Mouse (Mus musculus): ENCODE results near the gene Synj2. TPM values are rescaled to one million over a fixed set of nuclear protein-coding genes. Genes with fewer than 3 reads are reported as not detected.

Gene Synj2
- polyA plus RNA-seq, 1 experiment from 2014 or later: 0.62 TPM

GRCm38 (mm10) chr17:5975099-5975977 is 34.3 kb downstream of the Synj2 start:
- H3K4me1 ChIP-seq (ENCODE audit: insufficient read depth): peaks cover 36% of the 10 kb centered on the region
- H3K4me2 ChIP-seq (ENCODE audit: low read depth, low read length): peak overlapping the region; percentile 60
- WGBS (ENCODE audit: insufficient replicate concordance): 12% methylated on average over 23 of the region's 23 CpGs
- ATAC-seq (peak; percentile 61), DNase-seq (peak; percentile 39)
- H3K9me3 ChIP-seq (ENCODE audit: low read length): no peaks in the 10 kb centered on the region
- H3K27ac ChIP-seq (ENCODE audit: low read depth): peak overlapping the region; percentile 64
- H3K9ac ChIP-seq (replicated peaks): peak overlapping the region; percentile 34
- no peaks in the 10 kb centered on the region for H3K27me3 ChIP-seq (ENCODE audit: insufficient read depth, low read length)
- TF ChIP-seq EP300 (IDR thresholded peaks at IDR 0.05; ENCODE audit: low read depth) (no peak), CTCF (IDR thresholded peaks at IDR 0.05; ENCODE audit: low read depth) (no peak)
- H3K4me3 ChIP-seq (ENCODE audit: low read depth, low read length): peak overlapping the region; percentile 15; the same call in 1 of the 2 replicates
- H3K36me3 ChIP-seq (replicated peaks; ENCODE audit: insufficient read depth, low read length): no peaks in the 10 kb centered on the region

- no peak for TF ChIP-seq EP300 (IDR thresholded peaks at IDR 0.05; ENCODE audit: low read depth)
- TF ChIP-seq CTCF (IDR thresholded peaks at IDR 0.05; ENCODE audit: low read depth): no peak
- WGBS (ENCODE audit: insufficient replicate concordance): 41% methylated on average over 20 of the region's 20 CpGs
- peaks cover 36% of the 10 kb centered on the region for H3K4me1 ChIP-seq (ENCODE audit: insufficient read depth)
- peak overlapping the region; percentile 60 for H3K4me2 ChIP-seq (ENCODE audit: low read depth, low read length)
- peak; percentile 48 for ATAC-seq
- peak overlapping the region; percentile 64 for H3K27ac ChIP-seq (ENCODE audit: low read depth)
- no peaks in the 10 kb centered on the region for H3K27me3 ChIP-seq (ENCODE audit: insufficient read depth, low read length)
- DNase-seq: no peak
- H3K36me3 ChIP-seq (replicated peaks; ENCODE audit: insufficient read depth, low read length): no peaks in the 10 kb centered on the region
- no peak overlapping the region; the same call in 1 of the 2 replicates for H3K9ac ChIP-seq (replicated peaks)
- no peak overlapping the region for H3K4me3 ChIP-seq (ENCODE audit: low read depth, low read length)
- H3K9me3 ChIP-seq (ENCODE audit: low read length): no peaks in the 10 kb centered on the region
Observed at GRCm38 (mm10) chr17:5976221-5977055, 35.4 kb downstream of the Synj2 start.

DNA sequence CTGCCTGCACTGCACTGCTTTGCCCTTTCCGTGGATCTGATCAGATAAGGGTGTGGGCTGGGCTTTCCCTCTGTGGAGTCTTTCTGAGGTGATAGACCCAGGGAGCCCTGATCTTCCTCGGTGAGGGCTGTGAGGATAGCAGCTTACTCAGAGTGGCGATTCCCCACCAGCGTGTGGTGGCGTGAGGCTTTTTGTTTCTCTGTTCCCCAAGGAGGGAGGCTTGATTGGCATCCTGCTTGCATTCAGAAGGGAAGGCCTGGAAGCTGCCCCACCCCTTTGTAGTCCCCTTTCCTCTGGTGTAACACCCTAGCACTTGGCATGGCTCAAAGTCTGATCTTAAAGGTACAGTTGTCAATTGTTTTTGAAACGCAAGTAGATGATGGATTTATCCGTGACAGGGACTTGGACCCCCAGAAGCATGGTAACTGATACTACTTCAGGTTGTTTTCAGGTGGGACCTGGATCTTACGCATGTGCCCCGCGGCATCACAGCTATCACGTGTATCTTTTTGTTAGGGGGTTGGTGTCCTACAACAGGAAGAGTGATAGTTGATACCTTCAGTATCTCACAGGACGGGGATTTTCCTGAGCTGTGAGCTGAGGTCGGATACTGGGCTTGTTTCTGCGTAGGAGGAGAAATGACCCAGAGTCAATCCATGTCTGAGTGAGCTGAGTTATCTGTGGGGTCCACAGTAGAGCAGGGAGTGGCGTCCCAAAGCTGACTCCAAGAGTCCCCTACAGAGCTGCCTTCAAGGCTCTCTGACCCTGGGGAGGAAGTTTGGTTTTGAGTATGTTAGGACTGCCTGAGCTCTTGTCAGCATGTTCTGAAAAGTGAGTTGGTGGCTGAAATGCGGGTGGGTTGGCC is 36.2 kb downstream of the Synj2 start:
- peak; percentile 45 for ATAC-seq
- Histone ChIP-seq H3K4me2 (ENCODE audit: low read depth, low read length) (peak overlapping the region; percentile 60; the same call in 1 of the 2 replicates), H3K27me3 (ENCODE audit: insufficient read depth, low read length) (no peaks in the 10 kb centered on the region), H3K4me1 (ENCODE audit: insufficient read depth) (peaks cover 36% of the 10 kb centered on the region), H3K36me3 (replicated peaks; ENCODE audit: insufficient read depth, low read length) (no peaks in the 10 kb centered on the region), H3K27ac (ENCODE audit: low read depth) (peak overlapping the region; percentile 64), H3K4me3 (ENCODE audit: low read depth, low read length) (no peak overlapping the region), H3K9ac (replicated peaks) (no peak overlapping the region; the same call in 1 of the 2 replicates), H3K9me3 (ENCODE audit: low read length) (no peaks in the 10 kb centered on the region)
- no peak for DNase-seq
- TF ChIP-seq EP300 (IDR thresholded peaks at IDR 0.05; ENCODE audit: low read depth): no peak
- no peak for TF ChIP-seq CTCF (IDR thresholded peaks at IDR 0.05; ENCODE audit: low read depth)
- WGBS (ENCODE audit: insufficient replicate concordance): 30% methylated on average over 16 of the region's 16 CpGs

GRCm38 (mm10) chr17:5977921-5978504 is 36.9 kb downstream of the Synj2 start:
- Histone ChIP-seq H3K27me3 (ENCODE audit: insufficient read depth, low read length) (no peaks in the 10 kb centered on the region), H3K27ac (ENCODE audit: low read depth) (peak overlapping the region; percentile 29), H3K4me1 (ENCODE audit: insufficient read depth) (peaks cover 36% of the 10 kb centered on the region), H3K36me3 (replicated peaks; ENCODE audit: insufficient read depth, low read length) (no peaks in the 10 kb centered on the region), H3K4me2 (ENCODE audit: low read depth, low read length) (peak overlapping the region; percentile 42; the same call in 1 of the 2 replicates), H3K9ac (replicated peaks) (no peak overlapping the region), H3K4me3 (ENCODE audit: low read depth, low read length) (no peak overlapping the region), H3K9me3 (ENCODE audit: low read length) (no peaks in the 10 kb centered on the region)
- no peak for ATAC-seq
- no peak for DNase-seq
- 36% methylated on average over 8 of the region's 8 CpGs for WGBS (ENCODE audit: insufficient replicate concordance)
- TF ChIP-seq CTCF (IDR thresholded peaks at IDR 0.05; ENCODE audit: low read depth): no peak
- TF ChIP-seq EP300 (IDR thresholded peaks at IDR 0.05; ENCODE audit: low read depth): no peak

DNA sequence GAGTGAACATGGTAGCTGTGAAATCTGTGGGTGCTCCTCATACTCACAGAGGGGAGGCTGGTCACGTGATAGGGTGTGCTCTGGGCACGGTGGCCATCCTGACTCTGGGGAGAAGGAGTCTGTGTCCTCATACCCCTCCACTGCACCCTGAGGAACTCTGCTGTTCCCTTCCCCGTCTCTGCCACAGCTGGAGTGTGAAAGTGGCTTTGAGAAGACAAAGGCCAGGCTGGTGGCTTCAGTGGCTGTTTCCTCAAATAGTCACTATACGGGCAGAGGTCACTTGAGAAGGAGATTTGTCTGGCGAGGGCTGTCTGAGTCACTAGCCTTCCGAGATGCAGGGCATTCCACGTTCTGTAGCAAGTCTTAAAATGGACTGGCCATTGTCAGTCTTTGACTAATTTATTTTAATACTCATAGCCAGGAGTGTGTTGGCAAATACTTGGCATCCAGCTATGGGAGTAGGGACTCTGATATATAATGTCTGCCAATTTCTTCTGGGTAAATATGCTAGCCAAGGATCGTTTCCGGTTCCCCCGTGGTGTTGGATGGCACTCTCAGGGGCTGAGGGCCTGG is 37.5 kb downstream of the Synj2 start:
- WGBS (ENCODE audit: insufficient replicate concordance): 33% methylated on average over 10 of the region's 10 CpGs
- H3K9me3 ChIP-seq (ENCODE audit: low read length): no peaks in the 10 kb centered on the region

More for the DNA sequence above, 37.5 kb downstream of the Synj2 start:
- ATAC-seq: no peak
- Histone ChIP-seq H3K27me3 (ENCODE audit: insufficient read depth, low read length) (no peaks in the 10 kb centered on the region), H3K4me3 (ENCODE audit: low read depth, low read length) (no peak overlapping the region), H3K4me1 (ENCODE audit: insufficient read depth) (peaks cover 36% of the 10 kb centered on the region), H3K36me3 (replicated peaks; ENCODE audit: insufficient read depth, low read length) (no peaks in the 10 kb centered on the region), H3K27ac (ENCODE audit: low read depth) (peak overlapping the region; percentile 29; the same call in 1 of the 2 replicates), H3K9ac (replicated peaks) (no peak overlapping the region), H3K4me2 (ENCODE audit: low read depth, low read length) (0 out of 2 replicates have a peak overlapping the region, but pooled peaks have one; percentile 42)
- TF ChIP-seq EP300 (IDR thresholded peaks at IDR 0.05; ENCODE audit: low read depth) (no peak), CTCF (IDR thresholded peaks at IDR 0.05; ENCODE audit: low read depth) (no peak)
- no peak for DNase-seq
